Mouse (Mus musculus) brain, adult 10 weeks (tissue): ENCODE measurements around the gene Sumo1. TPM values are rescaled to one million over a fixed set of nuclear protein-coding genes. Genes with fewer than 3 reads are reported as not detected.

ENCODE experiments used
- polyA plus RNA-seq: library from polyadenylated mRNA; stranded (reverse); fragments of 350-450 nt; fragmentation: Illumina TruSeq; extraction: RNeasy Lipid Tissue Mini Kit (QIAGEN cat#74804); gene quantifications from one replicate; pipeline ENCODE4 v1.2.3, GENCODE M21; 2015; ENCODE audit warnings: low read depth, low replicate concordance

Sumo1 gene
- polyA plus RNA-seq = 255 TPM

GRCm38 (mm10) chr1:59670641-59671168 lies at the start of gene Sumo1:
TSS of gene Sumo1 (minus strand) at chr1:59670834.

DNA sequence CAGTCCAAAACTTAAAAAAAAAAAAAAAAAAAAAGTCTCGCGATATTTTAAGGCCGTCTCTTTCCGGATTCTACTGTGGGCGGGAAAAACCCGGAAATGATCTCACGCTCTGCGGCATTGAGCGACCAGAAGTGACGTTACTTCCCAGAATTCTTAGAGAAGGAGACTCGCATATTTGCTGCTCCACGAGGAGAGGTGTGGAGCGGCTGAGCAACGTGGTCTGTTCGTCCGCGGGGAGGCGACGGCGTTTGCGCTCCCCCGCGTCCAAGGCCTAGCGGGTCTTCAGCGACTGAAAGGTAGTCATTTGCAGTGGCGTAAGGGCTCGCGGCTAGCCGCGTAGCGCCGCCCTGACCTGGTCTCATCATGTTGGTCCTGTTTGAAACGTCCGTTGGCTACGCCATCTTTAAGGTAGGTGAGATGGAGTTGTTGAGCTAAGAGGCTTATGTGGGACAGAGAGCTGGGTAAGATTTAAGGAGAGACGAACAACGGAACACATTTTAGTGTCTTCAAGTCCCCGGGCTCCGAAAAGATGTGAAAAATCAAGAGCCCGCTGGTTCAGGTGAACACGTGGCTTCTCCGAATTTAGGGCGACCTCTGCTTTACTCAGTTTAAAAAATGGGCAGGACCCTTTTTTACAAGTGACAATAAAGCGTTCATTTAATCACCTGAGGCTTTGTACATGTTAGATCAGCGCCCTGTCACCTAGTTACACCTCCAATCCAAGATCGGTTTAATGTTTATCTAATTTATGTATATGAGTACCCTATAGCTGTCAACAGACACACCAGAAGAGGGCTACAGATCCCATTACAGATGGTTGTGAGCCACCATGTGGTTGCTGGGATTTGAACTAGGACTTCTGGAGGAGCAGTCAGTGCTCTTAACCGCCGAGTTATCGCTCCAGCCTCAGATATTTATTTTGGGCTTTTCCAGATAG lies 14.5 kb upstream of the Sumo1 start, which contains the start of gene Nop58:
Gene Nop58, plus strand, starts transcription at position 153 of the 937 bp plus-strand sequence.

Other genes with a start within 250 kb of the Sumo1 start
- gene Fzd7, start 188.4 kb downstream of the Sumo1 start, polyA plus RNA-seq = 3.5 TPM
- 12.0 TPM for gene Gm973, start 154.6 kb downstream of the Sumo1 start, polyA plus RNA-seq
- gene Nop58, start 14.1 kb upstream of the Sumo1 start, polyA plus RNA-seq = 54.6 TPM
- gene Bmpr2, start 92.6 kb upstream of the Sumo1 start, polyA plus RNA-seq = 36.2 TPM
- gene Fam117b, start 242.2 kb upstream of the Sumo1 start, polyA plus RNA-seq = 29.6 TPM